Mouse (Mus musculus) left cerebral cortex, postnatal 4 days (tissue): Measurements from ENCODE around the gene Tex36. TPM values are rescaled to one million over a fixed set of nuclear protein-coding genes. Genes with fewer than 3 reads are reported as not detected.

Experiments used
- total RNA-seq, 2 experiments: library from RNA; stranded (reverse); gene quantifications; 2 replicates each; pipeline ENCODE4 v1.2.3; 2021

Gene Tex36
- total RNA-seq, 2 experiments from 2014 or later: not detected

Other genes starting within 250 kb of the Tex36 start
- gene Edrf1, start 35.4 kb upstream of the Tex36 start, total RNA-seq: 10 to 100 TPM; 24.3 to 24.5 TPM
- gene Mmp21, start 77.9 kb upstream of the Tex36 start, total RNA-seq: not detected
- 10 to 100 TPM; 52.8 to 55.4 TPM for gene Bccip, start 107.2 kb upstream of the Tex36 start, total RNA-seq
- 10 to 100 TPM; 13.1 to 15.0 TPM for gene Uros, start 107.9 kb upstream of the Tex36 start, total RNA-seq
- 1 to 10 TPM; 3.5 to 4.9 TPM for gene Fank1, start 174.7 kb upstream of the Tex36 start, total RNA-seq
- 10 to 100 TPM; 48.1 to 52.0 TPM for gene Dhx32, start 180.6 kb upstream of the Tex36 start, total RNA-seq